Mouse (Mus musculus) E14TG2a.4 (cell line): ENCODE results near the gene Afmid.

Experiments used
- CTCF ChIP-seq: conservative IDR thresholded peaks from 2 replicates; pipeline ENCODE4 v1.5.1; 2014; ENCODE audit warnings: low read length
- NANOG ChIP-seq: IDR thresholded peaks from 2 replicates; pipeline ENCODE4 v1.6.1; 2014; ENCODE audit warnings: borderline replicate concordance, low read length, mixed read lengths

DNA sequence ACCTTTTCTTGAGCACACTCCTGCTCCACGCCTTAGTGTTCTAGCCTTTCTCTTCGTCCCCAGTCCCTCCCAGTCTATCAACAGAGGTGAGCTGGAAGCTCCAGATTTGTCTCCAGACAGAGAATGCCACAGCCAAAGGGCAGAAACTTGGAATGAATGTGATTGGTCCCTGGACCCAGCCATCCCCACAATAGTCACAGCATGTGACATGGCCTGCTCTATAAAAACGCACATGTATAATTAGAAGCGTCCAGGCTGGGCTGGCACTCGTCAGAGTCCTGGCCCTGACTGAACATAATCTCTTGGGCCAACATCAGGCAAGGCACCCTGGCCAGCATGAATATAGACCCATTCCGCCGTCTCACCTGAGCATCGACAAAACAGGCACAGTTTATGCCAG is 6.6 kb upstream of the Afmid start:
- no peak for TF ChIP-seq CTCF
- no peak for TF ChIP-seq NANOG
